Mouse (Mus musculus) lung, adult 2 months (tissue): Measurements from ENCODE around the gene Cdh4.

ENCODE experiments used
- CTCF ChIP-seq: fragments of 200-500 bp; IDR thresholded peaks from 2 replicates; pipeline ENCODE4 v1.5.1; 2011; ENCODE audit warnings: mild to moderate bottlenecking, low read length, control low read depth; ENCODE audit not compliant: insufficient read depth
- POLR2A ChIP-seq: fragments of 200-500 bp; IDR thresholded peaks from 2 replicates; pipeline ENCODE4 v1.6.1; 2011; ENCODE audit warnings: low read depth, mild to moderate bottlenecking, control low read depth, low read length, borderline replicate concordance; ENCODE audit errors: extremely low read depth

DNA sequence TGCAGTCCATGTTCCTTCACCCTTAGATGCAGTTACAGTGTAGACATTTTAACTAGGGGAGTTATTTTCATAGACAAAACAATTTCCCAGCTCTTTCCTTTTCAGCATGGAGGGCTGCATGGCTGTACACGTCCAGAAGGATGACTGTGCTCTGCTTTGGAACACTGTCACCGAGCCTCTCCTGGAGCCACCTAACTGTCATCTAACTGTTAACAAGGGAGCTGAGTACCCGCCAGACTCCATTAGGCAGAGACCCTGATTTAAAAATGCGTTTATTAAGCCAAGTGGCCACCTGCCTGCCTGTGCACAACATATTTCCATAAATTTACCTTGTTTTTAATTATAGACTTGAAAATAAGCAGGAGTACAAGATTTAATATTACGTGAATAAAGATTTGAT lies 138.8 kb downstream of the Cdh4 start:
- TF ChIP-seq CTCF (no peak), POLR2A (no peak)
